Mouse (Mus musculus) CH12.LX (cell line): ENCODE results near the gene St8sia2. TPM values are rescaled to one million over a fixed set of nuclear protein-coding genes. Genes with fewer than 3 reads are reported as not detected.

Experiments
- DNase-seq: peaks from one replicate; pipeline ENCODE4 v3.0.0-alpha.2; 2013; ENCODE audit errors: extremely low read depth
- H3K27ac ChIP-seq: 2 replicates; pipeline ENCODE4 v1.5.1; 2012; ENCODE audit warnings: low read depth, mild to moderate bottlenecking, control low read depth, moderate library complexity; ENCODE audit not compliant: insufficient read depth
- H3K27me3 ChIP-seq: replicated peaks from 2 replicates; pipeline ENCODE3; 2012; ENCODE audit warnings: inconsistent platforms
- H3K36me3 ChIP-seq, 2 experiments: replicated peaks in 1 of 2; 2 replicates each; pipeline versions ENCODE3 to v1.6.1; 2012; ENCODE audit warnings: inconsistent platforms in 1 of 2, low read length in 1 of 2, mild to moderate bottlenecking in 1 of 2, mixed read lengths in 1 of 2, moderate library complexity in 1 of 2; ENCODE audit not compliant: control insufficient read depth in 1 of 2, insufficient read depth in 1 of 2
- H3K4me1 ChIP-seq, 2 experiments: 2 replicates each; pipeline ENCODE4 v1.6.1; 2012; ENCODE audit warnings: inconsistent platforms in 1 of 2, moderate library complexity in 1 of 2; ENCODE audit not compliant: insufficient read depth in 2 of 2, control insufficient read depth in 1 of 2
- H3K4me2 ChIP-seq: 2 replicates; pipeline ENCODE4 v1.6.1; 2012; ENCODE audit warnings: low read depth, mild to moderate bottlenecking, control low read depth; ENCODE audit not compliant: poor library complexity, insufficient read depth, severe bottlenecking
- H3K4me3 ChIP-seq, 3 experiments: fragments of 150-350 bp in 1 of 3; sonication (generic) in 1 of 3; replicated peaks in 1 of 3; 2 replicates each; pipeline versions ENCODE3 to v1.5.1; 2011 to 2012; ENCODE audit warnings: low read depth in 2 of 3, low read length in 2 of 3, mild to moderate bottlenecking in 2 of 3, moderate library complexity in 2 of 3, control low read depth in 1 of 3, improper control_type of control experiment in 1 of 3, inconsistent platforms in 1 of 3, mixed read lengths in 1 of 3; ENCODE audit not compliant: poor library complexity in 1 of 3
- H3K79me2 ChIP-seq: replicated peaks from 2 replicates; pipeline ENCODE4 v1.6.1; 2012; ENCODE audit warnings: mild to moderate bottlenecking, moderate library complexity; ENCODE audit not compliant: control insufficient read depth, poor library complexity, insufficient read depth, severe bottlenecking; ENCODE audit errors: extremely low read depth
- H3K9ac ChIP-seq: 2 replicates; pipeline ENCODE4 v1.6.1; 2012; ENCODE audit warnings: low read depth, mild to moderate bottlenecking, control low read depth, moderate library complexity; ENCODE audit not compliant: insufficient read depth
- H3K9me3 ChIP-seq: replicated peaks from 2 replicates; pipeline ENCODE3; 2012; ENCODE audit warnings: low read length, inconsistent platforms, mixed read lengths
- BHLHE40 ChIP-seq: IDR thresholded peaks from 2 replicates; pipeline ENCODE4 v1.6.1; 2011; ENCODE audit warnings: mild to moderate bottlenecking, low read depth, low read length, improper control_type of control experiment
- CHD2 ChIP-seq: IDR thresholded peaks from 2 replicates; pipeline ENCODE4 v1.6.1; 2011; ENCODE audit warnings: low read length, improper control_type of control experiment
- CTCF ChIP-seq, 2 experiments: IDR thresholded peaks in 1 of 2; conservative IDR thresholded peaks in 1 of 2; 2 replicates each; pipeline ENCODE4 v1.5.1; 2011 to 2012; ENCODE audit warnings: low read depth in 2 of 2, low read length in 2 of 2, improper control_type of control experiment in 1 of 2, inconsistent platforms in 1 of 2, mild to moderate bottlenecking in 1 of 2, moderate library complexity in 1 of 2
- E2F4 ChIP-seq: IDR thresholded peaks from 2 replicates; pipeline ENCODE4 v1.6.1; 2011; ENCODE audit warnings: low read depth, low read length, improper control_type of control experiment; ENCODE audit not compliant: insufficient replicate concordance
- ELF1 ChIP-seq: IDR thresholded peaks from 2 replicates; pipeline ENCODE4 v1.6.1; 2014; ENCODE audit warnings: low read depth, mild to moderate bottlenecking, inconsistent platforms, low read length, improper control_type of control experiment
- ETS1 ChIP-seq: conservative IDR thresholded peaks from 2 replicates; pipeline ENCODE4 v1.6.1; 2012; ENCODE audit warnings: low read depth, mild to moderate bottlenecking, inconsistent platforms, low read length, improper control_type of control experiment, moderate library complexity
- HCFC1 ChIP-seq: IDR thresholded peaks from 2 replicates; pipeline ENCODE4 v1.6.1; 2012; ENCODE audit warnings: low read depth, mild to moderate bottlenecking, inconsistent platforms, low read length, improper control_type of control experiment
- IRF4 ChIP-seq: IDR thresholded peaks from 2 replicates; pipeline ENCODE4 v1.6.1; 2014; ENCODE audit warnings: low read depth, mild to moderate bottlenecking, inconsistent platforms, low read length, improper control_type of control experiment
- JUN ChIP-seq: IDR thresholded peaks from 2 replicates; pipeline ENCODE4 v1.6.1; 2011; ENCODE audit warnings: low read depth, mild to moderate bottlenecking, low read length, improper control_type of control experiment, moderate library complexity; ENCODE audit not compliant: insufficient read depth
- MAX ChIP-seq: IDR thresholded peaks from 2 replicates; pipeline ENCODE4 v1.6.1; 2011; ENCODE audit warnings: low read length, improper control_type of control experiment
- MAZ ChIP-seq: IDR thresholded peaks from 2 replicates; pipeline ENCODE4 v1.6.1; 2012; ENCODE audit warnings: low read depth, mild to moderate bottlenecking, inconsistent platforms, low read length, improper control_type of control experiment, moderate library complexity
- MEF2A ChIP-seq: IDR thresholded peaks from 2 replicates; pipeline ENCODE4 v1.6.1; 2014; ENCODE audit warnings: low read depth, mild to moderate bottlenecking, inconsistent platforms, low read length, improper control_type of control experiment, borderline replicate concordance
- NRF1 ChIP-seq: IDR thresholded peaks from 2 replicates; pipeline ENCODE4 v1.6.1; 2014; ENCODE audit warnings: low read depth, mild to moderate bottlenecking, inconsistent platforms, low read length, improper control_type of control experiment, moderate library complexity
- PAX5 ChIP-seq: IDR thresholded peaks from 2 replicates; pipeline ENCODE4 v1.6.1; 2012; ENCODE audit warnings: low read length, inconsistent platforms, mixed read lengths
- POLR2AphosphoS2 ChIP-seq: IDR thresholded peaks from 2 replicates; pipeline ENCODE4 v1.6.1; 2011; ENCODE audit warnings: low read depth, low read length, improper control_type of control experiment
- RCOR1 ChIP-seq: conservative IDR thresholded peaks from 2 replicates; pipeline ENCODE4 v1.6.1; 2012; ENCODE audit warnings: low read depth, mild to moderate bottlenecking, inconsistent platforms, low read length, improper control_type of control experiment
- SMC3 ChIP-seq: IDR thresholded peaks from 2 replicates; pipeline ENCODE4 v1.6.1; 2011; ENCODE audit warnings: low read depth, low read length, improper control_type of control experiment
- TCF12 ChIP-seq: IDR thresholded peaks from 2 replicates; pipeline ENCODE4 v1.6.1; 2014; ENCODE audit warnings: low read depth, mild to moderate bottlenecking, inconsistent platforms, low read length, improper control_type of control experiment
- UBTF ChIP-seq: IDR thresholded peaks from 2 replicates; pipeline ENCODE4 v1.6.1; 2012; ENCODE audit warnings: low read depth, mild to moderate bottlenecking, inconsistent platforms, low read length, improper control_type of control experiment, moderate library complexity
- USF1 ChIP-seq: IDR thresholded peaks from 2 replicates; pipeline ENCODE4 v1.6.1; 2014; ENCODE audit warnings: low read depth, mild to moderate bottlenecking, inconsistent platforms, low read length, improper control_type of control experiment
- ZMIZ1 ChIP-seq: IDR thresholded peaks from 2 replicates; pipeline ENCODE4 v1.6.1; 2012; ENCODE audit warnings: low read depth, mild to moderate bottlenecking, inconsistent platforms, low read length, improper control_type of control experiment
- dilution Hi-C: fragments of 300-500 bp; cut with MboI; formaldehyde crosslinking; loops from 2 replicates; pipeline ENCODE4 v1.14.3; 2020; ENCODE audit warnings: low sequenced_read_pairs; ENCODE audit not compliant: extremely low pct_unique_long_range_greater_than_20kb, extremely low pct_ligation_motif_present
- in situ Hi-C: fragments of 300-500 bp; cut with MboI; formaldehyde crosslinking; loops from 3 replicates; pipeline ENCODE4 v1.14.3; 2019; ENCODE audit warnings: low sequenced_read_pairs, low pct_ligation_motif_present, low pct_unique_long_range_greater_than_20kb, mixed read lengths
- polyA plus RNA-seq: library from polyadenylated mRNA; unstranded; fragments of >175 nt; gene quantifications from 2 replicates; pipeline ENCODE4 v1.2.1, GENCODE M21; 2012; ENCODE audit warnings: low read depth; ENCODE audit not compliant: insufficient read length
- total RNA-seq, 2 experiments: library from RNA; depleted of rRNA; stranded (reverse); fragments of 300-350 nt in 1 of 2; fragments of >200 nt in 1 of 2; gene quantifications; 2 replicates each; pipeline ENCODE4 v1.2.3; 2012 to 2014

The St8sia2 gene
- not detected in 2 replicates for total RNA-seq (2012; rRNA removed)
- not detected in 2 replicates for total RNA-seq (2014; rRNA removed)
- 0.04 TPM in 1 of 2 replicates, not detected in the other for polyA plus RNA-seq

- H3K9me3 ChIP-seq: peaks cover 3% of the 10 kb centered on the region
- TF ChIP-seq CTCF (conservative IDR thresholded peaks at IDR 0.05 in 1 of 2, IDR thresholded peaks at IDR 0.05 in 1 of 2; ENCODE audit: low read depth in 2 of 2, low read length in 2 of 2) (no peak), UBTF (no peak), IRF4 (no peak), ELF1 (no peak), SMC3 (no peak)
These were observed at the start of gene St8sia2 for GRCm38 (mm10) chr7:74013601-74014175. Gene St8sia2 (minus strand): TSS chr7:74013690.

GRCm38 (mm10) chr7:74061076-74061475, 47.6 kb upstream of the St8sia2 start:
- in situ Hi-C loops (no loop called here), dilution Hi-C loops (no loop called here)
- no peak for TF ChIP-seq UBTF
- TF ChIP-seq, all 38 proteins: peak for 0

More at GRCm38 (mm10) chr7:74013601-74014175, at the start of gene St8sia2:
- in situ Hi-C loops: loop anchor here (25.0 kb wide), 1 partner anchor 351 kb away; no protein-coding TSS in a partner anchor
- DNase-seq: peak; percentile 24
- H3K9ac ChIP-seq: no peak within 1 kb of the TSS
- H3K4me3 ChIP-seq: peak within 1 kb of the TSS in 1 of 3 experiments; percentile 13
- no peaks in the 10 kb centered on the region for H3K36me3 ChIP-seq
- peaks cover 0 to 7% of the 10 kb centered on the region in 2 experiments; a peak in 2 of 4 replicates for H3K4me1 ChIP-seq
- H3K79me2 ChIP-seq: no peaks in the 10 kb centered on the region
- H3K4me2 ChIP-seq: peak within 1 kb of the TSS; percentile 82
- H3K27ac ChIP-seq: no peak within 1 kb of the TSS
- dilution Hi-C loops: no loop called here
- peaks cover 38% of the 10 kb centered on the region for H3K27me3 ChIP-seq

GRCm38 (mm10) chr7:74060306-74060946, 46.9 kb upstream of the St8sia2 start:
- H3K27me3 ChIP-seq: peaks cover 81% of the 10 kb centered on the region
- H3K36me3 ChIP-seq: no peaks in the 10 kb centered on the region
- in situ Hi-C loops: no loop called here
- H3K9me3 ChIP-seq: peaks cover 3% of the 10 kb centered on the region
- no peak overlapping the region for H3K4me2 ChIP-seq
- H3K4me1 ChIP-seq: no peaks in the 10 kb centered on the region
- H3K79me2 ChIP-seq: no peaks in the 10 kb centered on the region
- TF ChIP-seq MAX (no peak), NRF1 (no peak), PAX5 (no peak), CHD2 (no peak), USF1 (no peak), MEF2A (no peak), BHLHE40 (no peak), RCOR1 (no peak), SMC3 (no peak), ZMIZ1 (no peak), MAZ (no peak), CTCF (conservative IDR thresholded peaks at IDR 0.05 in 1 of 2, IDR thresholded peaks at IDR 0.05 in 1 of 2; ENCODE audit: low read depth in 2 of 2, low read length in 2 of 2) (no peak), ELF1 (no peak), IRF4 (no peak), E2F4 (no peak), ETS1 (no peak), TCF12 (no peak), JUN (no peak), POLR2AphosphoS2 (no peak), HCFC1 (no peak)
- no peak overlapping the region for H3K4me3 ChIP-seq
- no peak for DNase-seq
- dilution Hi-C loops: no loop called here
- no peak overlapping the region for H3K9ac ChIP-seq
- H3K27ac ChIP-seq: no peak overlapping the region

More at GRCm38 (mm10) chr7:74061076-74061475, 47.6 kb upstream of the St8sia2 start:
- Histone ChIP-seq H3K79me2 (no peaks in the 10 kb centered on the region), H3K27me3 (peaks cover 80% of the 10 kb centered on the region), H3K4me2 (no peak overlapping the region), H3K9ac (no peak overlapping the region), H3K27ac (no peak overlapping the region), H3K4me3 (no peak overlapping the region), H3K9me3 (peaks cover 3% of the 10 kb centered on the region), H3K36me3 (no peaks in the 10 kb centered on the region), H3K4me1 (no peaks in the 10 kb centered on the region)
- no peak for DNase-seq
